Mouse (Mus musculus) E14TG2a.4 (cell line): ENCODE results near the gene Zcchc7.

Experiments used
- CTCF ChIP-seq: conservative IDR thresholded peaks from 2 replicates; pipeline ENCODE4 v1.5.1; 2014; ENCODE audit warnings: low read length
- NANOG ChIP-seq: IDR thresholded peaks from 2 replicates; pipeline ENCODE4 v1.6.1; 2014; ENCODE audit warnings: borderline replicate concordance, low read length, mixed read lengths
- POU5F1 ChIP-seq: IDR thresholded peaks from 2 replicates; pipeline ENCODE4 v1.6.1; 2014; ENCODE audit warnings: low read length, borderline replicate concordance

- TF ChIP-seq CTCF (no peak), NANOG (no peak), POU5F1 (no peak)
These were observed 162.2 kb downstream of the Zcchc7 start for GRCm38 (mm10) chr4:44917907-44918306.
